Mouse (Mus musculus): ENCODE data around the gene Ndufs2.

The Ndufs2 gene

DNA sequence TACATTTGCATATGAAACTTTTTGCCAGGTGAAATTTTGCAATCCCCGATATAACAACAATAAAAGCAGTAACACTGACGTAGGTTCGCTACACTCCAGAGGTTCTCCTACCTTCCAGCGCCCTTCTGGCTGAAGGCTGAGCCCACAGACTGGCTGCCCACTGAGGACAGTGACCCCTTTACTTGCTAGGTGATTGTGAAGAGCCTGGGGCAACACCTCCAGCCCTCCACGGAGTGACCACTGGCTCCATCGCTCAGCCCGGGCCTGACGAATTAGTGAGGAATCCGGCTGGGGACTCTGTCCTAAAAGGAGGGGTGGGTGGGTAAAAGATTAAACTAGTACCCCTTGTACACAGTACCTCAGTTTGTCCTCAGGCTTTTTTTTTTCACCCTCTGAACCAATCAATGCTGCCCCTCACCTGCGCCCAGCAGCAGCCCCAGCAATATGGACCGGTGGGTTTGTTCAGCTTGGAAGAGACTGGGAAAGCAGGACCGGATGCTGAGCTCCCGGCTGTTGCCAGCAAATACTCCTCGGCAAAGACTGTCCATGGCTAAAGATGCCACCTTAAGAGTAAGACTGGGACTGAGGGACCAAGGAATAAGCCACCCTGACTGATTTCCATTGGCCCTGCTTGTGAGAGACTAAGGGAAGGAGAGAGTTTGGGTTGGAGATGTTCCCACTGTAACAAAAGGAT, 28.0 kb upstream of the Ndufs2 start:
- DNase-seq (ENCODE audit: low spot score): no peak

DNA sequence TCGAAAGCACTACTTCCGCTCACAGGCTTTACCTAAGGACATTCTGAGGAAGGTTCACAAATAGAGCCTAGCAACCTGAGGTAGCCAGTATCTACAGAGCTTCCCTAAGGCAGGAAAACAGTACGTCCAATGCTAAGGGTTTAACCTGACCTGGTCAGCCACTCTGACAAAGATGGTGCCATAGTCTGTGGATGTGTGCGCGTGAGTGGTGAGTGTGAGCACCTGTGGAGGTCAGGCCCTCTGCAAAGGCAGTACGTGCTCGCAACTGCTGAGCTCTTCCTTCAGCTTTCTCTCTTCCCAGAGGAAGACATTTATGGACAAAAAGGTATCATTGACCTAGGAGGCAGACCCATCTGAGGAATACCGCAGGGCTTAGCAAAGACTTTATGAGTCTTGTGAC, 27.2 kb upstream of the Ndufs2 start:
- no peak for DNase-seq (ENCODE audit: low spot score)

DNA sequence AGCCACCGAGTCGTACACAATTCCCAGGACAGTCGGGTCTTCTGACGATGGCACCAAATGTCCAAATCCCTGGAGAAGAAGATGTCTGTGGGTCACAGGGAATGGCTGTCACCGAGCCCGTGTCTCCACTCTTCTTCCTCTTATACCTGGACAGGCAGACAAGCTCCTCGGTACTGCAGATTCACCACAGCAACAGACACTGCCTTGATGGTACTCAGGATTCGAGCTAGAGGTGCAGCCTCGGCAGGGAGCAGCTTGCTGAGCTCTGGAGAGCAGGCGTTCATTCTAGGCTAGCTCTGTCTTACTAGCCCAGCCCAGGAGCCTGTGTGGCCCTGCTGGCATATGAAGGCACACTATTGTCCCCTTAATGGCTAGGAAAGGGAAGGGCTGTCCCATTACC, 26.5 kb upstream of the Ndufs2 start:
- DNase-seq (ENCODE audit: low spot score): no peak

DNA sequence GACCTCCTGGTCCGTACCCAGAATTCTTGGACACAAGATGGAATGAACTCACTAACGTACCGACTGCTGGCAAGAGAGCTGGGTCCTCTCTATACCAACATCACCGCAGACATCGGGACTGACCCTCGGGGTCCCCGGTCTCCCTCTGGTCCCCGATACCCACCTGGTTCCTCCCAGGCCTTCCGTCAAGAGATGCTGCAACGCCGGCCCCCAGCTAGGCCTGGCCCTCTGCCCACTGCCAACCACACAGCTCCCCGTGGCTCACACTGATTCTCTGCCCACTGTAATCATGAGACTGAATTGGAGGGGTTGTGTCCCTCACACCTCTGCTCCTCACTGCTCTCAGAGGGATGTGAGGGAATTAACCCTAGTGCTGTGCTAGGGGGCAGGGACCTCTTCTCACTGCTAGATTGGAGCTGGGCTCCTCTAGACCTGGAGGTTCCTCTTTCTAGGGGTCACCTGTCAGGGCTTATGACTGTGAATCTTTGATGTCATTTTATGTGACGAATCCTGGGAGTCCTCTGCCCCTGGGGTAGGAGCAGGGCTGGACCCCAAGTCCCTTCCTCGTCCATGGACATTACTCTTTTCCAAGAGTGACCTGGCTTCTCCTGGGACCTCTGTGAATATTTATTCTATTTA, 25.0 kb upstream of the Ndufs2 start:
- DNase-seq (ENCODE audit: low spot score): no peak

DNA sequence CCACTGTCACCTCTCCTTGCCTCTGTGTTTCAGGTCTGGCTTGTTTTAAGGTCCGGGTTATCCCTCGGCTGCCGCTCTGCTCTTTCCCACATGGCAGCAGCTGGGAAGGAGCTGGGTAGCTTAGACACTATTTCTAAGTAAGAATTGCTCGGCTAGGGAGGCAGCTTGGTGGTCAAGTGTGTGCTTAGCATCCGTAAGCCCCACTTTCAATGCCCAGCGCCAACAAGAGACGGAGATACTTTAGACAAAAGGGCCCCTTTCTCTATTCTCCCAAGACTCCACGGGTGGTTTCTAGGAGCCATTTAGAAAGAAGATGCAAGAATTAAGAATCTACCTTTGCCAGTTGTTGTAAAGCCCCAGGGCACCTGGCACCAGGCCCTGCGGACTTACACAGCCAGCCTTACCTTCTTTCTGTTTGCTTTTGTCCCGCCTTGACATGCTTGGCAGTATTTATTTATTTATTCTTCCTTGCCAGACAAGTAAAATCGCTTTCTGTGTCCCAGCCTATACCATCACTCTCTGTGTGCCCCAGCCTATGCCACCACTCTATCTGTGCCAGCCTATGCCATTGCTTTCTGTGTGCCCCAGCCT, 24.1 kb upstream of the Ndufs2 start:
- DNase-seq (ENCODE audit: low spot score): no peak

DNA sequence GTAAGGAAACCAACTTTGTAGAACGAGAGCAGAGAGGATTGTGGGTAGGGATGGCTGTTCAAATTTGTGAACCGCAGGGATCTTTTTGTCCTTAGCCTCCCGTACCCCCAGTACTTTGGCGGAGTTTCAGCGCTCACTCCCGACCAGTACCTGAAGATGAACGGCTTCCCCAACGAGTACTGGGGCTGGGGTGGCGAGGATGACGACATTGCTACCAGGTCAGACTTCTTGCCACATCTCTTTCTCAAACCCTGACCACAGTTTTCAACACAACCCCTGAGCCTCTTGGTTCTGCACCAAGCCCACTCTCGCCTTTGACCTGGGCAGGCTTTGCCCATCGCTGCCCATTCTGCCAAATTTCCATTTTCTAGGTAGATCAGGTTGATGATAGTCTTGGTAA, 23.0 kb upstream of the Ndufs2 start:
- DNase-seq (ENCODE audit: low spot score): no peak

DNA sequence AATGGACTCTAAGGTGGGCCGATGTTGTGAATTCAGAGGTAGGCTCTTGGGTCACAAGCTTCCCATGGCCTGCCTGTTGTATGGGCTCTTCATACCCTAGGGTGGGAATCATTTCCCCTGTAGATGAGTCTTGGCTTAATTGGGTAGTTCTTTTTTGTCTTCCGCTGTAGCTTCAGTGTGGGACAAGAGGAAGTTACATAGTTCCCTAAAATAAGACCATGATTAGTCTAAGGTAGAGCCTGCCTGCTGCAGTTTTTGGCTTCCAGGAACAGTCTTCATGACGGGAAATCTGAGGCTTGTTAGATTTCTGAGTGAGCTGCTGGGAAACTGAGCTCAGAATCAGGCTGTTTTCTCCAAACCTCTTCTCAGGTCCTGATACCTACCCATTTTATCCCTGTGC, 20.9 kb upstream of the Ndufs2 start:
- DNase-seq (ENCODE audit: low spot score): no peak

DNA sequence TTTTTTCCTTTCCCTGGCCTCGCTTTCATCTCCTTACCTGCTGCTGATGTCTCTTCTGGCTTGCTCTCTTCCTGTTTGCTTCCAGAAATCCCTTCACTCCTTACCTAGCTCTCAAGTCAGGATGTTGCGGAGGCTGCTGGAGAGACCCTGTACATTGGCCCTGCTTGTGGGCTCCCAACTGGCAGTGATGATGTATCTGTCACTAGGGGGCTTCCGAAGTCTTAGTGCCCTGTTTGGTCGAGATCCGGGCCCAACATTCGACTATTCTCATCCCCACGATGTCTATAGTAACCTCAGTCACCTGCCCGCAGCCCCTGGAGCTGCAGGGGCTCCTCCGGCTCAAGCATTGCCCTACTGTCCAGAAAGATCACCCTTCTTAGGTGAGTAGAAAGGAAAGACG, 20.4 kb upstream of the Ndufs2 start:
- no peak for DNase-seq (ENCODE audit: low spot score)

DNA sequence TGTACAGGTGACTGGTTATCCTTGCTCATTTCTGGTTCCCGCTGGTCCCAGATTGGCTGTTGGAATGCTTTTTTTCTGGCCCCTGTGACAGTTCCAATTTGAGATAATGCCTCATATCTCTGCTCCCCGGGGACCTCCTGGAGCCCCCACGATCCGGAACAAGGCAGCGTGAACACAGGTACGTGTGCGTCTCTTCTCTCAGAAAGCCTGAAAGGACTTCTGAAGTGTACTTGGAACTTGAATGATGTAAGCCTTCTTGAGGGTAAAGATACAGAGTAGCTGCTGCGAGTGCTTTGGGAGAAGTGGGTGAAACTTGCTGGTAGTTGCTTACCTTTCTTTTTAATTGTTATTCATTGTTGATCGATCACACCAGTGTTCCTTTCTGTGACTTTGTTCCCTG, 20.0 kb upstream of the Ndufs2 start:
- no peak for DNase-seq (ENCODE audit: low spot score)

DNA sequence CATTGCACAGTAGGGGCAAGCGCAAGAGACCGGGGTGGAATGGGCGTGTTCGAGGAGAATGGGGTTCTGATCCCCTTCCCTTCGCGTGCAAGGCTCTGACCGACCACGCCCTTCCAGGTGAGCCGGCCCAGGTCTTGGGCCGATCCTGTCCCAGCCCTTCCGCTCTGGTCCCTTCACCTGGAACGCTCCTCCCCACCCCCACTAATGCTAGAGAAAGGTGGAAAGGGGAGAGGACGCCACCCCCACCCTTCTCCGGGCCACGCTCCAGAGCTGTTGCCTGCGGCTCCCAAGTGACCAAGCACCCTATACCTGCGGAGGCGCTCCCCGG, 19.3 kb upstream of the Ndufs2 start:
- no peak for DNase-seq (ENCODE audit: low spot score)

DNA sequence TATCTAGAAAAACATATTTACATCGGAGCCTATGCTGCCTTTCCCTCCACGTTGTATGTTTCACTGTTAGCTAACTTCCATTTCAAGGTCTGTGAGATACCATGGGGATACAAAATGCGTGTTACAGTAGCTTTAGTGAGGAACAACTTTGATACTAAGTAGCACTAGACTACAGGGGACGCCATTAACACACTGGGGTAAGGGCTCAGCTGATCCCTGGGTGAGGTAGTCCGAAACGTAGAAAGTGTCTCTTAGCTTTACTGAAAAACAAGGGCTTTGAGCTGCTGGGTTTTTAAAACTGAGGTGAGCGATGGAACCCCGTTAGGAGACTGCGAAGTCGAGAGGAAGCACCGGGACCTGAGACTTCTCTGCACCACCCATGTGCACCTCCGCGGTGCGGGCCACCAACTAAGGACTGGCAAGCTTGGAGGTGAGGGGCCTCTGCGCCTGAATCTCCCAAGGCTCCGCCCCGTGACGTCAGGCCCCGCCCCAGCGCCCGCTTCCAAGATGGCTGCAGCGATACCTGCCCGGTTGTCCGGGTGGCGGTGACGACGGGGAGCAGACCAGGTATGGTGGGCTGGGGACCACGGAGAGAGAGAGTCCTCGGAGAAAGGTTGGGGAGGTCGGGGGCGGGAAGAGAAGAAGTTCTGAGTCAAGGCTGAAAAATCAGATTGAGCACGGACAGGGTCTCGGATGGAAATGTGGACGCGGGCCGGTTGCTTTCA, 18.8 kb upstream of the Ndufs2 start, which contains the start of gene B4galt3:
Gene B4galt3, plus strand, starts transcription at position 481 of the 725 bp plus-strand sequence.
- DNase-seq (ENCODE audit: low spot score): peak; percentile 95

DNA sequence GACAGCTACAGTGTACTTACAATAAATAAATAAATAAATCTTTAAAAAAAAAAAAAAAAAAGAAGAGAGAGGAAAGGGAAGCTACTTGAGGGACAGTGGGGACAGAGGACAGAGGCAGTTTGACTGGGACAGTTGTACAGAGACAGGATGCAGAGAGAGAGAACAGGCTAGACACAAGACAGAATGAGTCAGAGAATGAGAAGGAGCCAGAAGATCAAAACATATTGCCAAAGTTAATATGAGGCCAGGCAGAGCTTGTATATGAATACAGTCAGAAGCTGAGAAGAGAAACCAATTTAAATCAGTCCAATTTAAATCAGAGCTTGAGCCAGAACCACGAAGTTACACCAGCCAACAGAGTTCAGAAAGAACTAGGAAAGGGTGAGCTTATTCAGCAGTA, 17.2 kb upstream of the Ndufs2 start:
- no peak for DNase-seq (ENCODE audit: low spot score)

DNA sequence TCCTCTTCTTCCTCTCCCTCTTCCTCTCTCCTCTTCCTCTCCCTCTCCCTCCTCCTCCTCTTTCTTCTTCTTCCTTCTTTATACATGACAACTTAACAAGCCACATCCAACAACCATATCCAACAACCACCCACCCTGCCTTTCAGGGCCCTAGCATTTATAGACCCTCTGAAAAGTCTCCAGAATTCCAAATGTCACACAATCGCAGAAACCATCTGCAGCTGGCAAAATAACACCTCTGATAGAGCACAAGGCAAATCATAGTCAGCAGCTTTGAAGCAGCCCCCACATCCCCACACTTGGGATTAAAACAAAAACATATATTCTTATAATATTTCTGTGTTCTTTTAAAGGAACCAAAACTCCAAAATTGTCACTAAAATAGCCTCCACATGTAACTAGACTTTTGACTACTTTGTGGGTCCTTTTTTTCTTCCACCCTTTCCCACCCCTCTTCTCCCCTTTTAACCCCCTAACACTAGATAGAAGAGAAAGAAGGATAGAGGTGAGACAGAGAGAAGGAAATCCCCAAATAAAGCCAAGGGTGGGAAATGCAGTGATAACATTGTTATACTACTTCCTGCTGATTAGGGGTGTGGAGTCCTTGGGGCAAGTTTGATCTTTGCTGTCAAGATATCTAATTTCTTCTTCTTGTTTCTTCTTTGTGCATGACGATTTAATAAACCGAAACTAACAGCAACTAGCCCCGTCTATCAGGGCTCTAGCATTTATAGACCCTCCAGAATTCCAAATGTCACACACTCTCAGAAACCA, 15.0 kb upstream of the Ndufs2 start:
- no peak for DNase-seq (ENCODE audit: low spot score)

DNA sequence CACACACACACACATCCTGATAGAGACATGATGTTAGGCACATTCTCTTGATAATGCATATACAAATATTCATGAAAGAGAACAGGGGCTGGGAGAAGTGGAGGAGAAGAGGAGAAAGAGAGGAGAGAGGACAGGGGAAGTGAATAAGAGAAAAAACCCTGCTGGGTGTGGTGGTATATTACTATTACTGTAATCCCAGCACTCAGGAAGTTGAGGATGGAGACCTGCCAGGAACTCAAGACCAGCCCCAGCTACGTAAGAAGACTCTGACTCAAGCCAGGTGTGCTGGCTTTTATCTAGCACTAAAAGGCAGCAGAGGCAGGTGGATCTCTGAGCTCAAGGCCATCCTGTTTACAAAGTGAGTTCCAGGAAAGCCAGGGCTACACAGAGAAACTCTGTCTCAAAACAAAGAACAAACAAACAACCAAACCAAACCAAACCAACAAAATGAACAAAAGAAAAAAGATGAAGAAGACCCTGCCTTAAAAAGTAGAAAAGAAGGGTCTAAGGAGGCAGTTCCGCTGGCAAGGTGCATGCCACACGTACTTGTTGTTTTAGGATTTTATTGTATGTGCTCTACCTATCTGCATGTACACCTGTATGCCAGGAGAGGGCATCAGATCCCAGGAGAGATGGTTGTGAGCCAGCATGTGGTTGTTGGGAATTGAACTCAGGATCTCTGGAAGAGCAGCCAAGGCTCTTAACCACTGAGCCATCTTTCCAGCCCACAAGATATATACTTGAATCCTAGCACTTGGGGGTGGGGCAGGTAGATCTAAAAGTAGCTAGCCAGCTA, 12.7 kb upstream of the Ndufs2 start:
- no peak for DNase-seq (ENCODE audit: low spot score)

DNA sequence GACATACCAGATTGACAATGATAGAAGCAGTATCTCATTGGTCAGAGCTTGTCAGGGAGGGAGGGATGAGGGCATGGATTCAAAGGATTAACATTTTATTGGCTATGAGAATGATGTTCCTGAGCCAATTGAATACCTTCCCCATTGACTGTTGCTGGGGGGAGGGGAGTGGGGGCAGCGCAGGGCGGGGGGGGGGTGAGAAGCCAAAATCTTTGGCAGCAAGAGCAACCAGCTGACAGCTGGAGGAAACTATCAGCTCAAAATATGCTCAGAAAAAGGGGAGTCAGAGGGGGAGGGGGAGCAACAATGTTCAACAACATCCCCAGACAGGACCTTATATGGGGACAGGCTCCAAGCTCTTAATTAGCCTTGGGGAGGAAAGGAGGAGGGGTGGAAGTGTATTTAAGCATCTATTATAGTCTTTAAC, 12.0 kb upstream of the Ndufs2 start:
- no peak for DNase-seq (ENCODE audit: low spot score)

DNA sequence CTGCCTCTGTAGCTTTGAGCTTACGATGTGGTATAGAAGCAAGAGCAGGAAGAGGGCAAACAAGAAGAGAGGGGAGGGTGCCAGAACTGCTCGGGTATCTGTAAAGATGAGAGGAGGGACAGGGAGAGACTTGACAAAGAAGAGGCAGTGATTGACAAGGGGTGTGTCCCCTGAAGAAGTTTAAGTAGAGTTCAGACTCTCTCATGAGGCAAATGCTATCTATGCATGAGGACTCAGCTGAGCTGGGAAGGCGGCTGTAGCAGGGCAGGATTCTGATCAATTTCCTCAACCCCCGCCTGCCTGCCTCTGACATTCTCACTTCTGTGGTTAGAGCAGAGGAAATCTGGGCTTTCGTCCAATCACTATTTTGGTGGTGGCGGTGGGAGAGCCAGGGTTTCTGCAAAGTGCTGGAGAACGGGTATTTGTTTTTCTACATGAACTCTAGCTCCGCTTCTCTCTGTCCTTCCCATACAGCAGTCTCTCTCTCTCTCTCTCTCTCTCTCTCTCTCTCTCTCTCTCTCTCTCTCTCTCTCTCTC, 11.5 kb upstream of the Ndufs2 start:
- peak; percentile 64 for DNase-seq (ENCODE audit: low spot score)

DNA sequence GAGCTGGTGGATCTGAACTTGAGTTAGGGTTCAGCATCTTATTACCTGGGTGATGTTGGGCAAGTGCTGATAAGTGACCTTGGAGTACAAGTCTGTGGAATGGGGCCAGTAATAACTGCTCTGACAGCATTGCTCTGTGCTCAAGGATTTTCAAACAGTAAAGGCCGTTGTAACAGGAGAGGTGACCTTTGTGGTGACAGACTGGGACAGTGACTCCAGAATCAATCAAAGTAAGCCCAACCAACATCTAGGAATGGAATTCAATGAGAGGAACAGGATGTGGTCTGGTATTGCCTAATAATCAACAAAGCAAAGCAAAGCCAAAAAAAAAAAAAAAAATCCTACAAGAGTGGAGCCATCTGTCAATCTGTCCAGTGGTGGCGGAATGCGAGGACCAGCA, 9.1 kb upstream of the Ndufs2 start:
- DNase-seq (ENCODE audit: low spot score): no peak

DNA sequence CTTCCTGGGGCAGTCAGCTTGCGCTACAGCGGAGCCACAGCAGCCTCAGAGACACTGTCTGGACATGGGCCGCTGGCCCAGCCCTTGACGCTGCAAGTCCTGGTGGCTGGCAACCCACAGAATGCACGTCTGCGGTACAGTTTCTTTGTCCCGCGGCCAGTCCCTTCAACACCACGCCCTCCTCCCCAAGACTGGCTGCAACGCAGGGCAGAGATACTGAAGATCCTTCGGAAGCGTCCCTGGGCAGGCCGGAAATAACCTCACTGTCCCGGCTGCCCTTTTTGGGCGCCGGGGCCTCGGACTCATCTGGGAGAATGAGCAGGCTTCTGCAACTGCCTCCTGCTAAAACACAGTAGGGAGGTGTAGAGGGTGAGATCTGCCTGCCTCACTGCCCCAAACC, 7.7 kb upstream of the Ndufs2 start:
- DNase-seq (ENCODE audit: low spot score): no peak

DNA sequence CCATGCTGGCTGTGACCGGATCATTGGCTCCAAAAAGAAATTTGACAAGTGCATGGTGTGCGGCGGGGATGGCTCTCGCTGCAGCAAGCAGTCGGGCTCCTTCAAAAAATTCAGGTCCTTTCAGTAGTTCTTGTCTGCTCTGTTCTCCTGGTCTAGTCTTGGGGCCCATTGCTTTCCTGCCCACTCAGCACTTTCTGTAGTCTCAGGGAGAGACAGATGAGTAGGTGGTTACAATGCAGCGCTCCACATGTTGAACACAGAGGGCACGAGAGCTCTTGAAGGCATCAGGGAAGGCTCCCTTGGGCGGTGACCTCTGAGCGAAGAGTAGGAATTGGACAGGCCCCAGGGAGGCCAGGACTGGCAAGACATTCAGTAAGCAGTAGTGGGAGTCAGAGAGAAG, 6.6 kb upstream of the Ndufs2 start:
- DNase-seq (ENCODE audit: low spot score): no peak

DNA sequence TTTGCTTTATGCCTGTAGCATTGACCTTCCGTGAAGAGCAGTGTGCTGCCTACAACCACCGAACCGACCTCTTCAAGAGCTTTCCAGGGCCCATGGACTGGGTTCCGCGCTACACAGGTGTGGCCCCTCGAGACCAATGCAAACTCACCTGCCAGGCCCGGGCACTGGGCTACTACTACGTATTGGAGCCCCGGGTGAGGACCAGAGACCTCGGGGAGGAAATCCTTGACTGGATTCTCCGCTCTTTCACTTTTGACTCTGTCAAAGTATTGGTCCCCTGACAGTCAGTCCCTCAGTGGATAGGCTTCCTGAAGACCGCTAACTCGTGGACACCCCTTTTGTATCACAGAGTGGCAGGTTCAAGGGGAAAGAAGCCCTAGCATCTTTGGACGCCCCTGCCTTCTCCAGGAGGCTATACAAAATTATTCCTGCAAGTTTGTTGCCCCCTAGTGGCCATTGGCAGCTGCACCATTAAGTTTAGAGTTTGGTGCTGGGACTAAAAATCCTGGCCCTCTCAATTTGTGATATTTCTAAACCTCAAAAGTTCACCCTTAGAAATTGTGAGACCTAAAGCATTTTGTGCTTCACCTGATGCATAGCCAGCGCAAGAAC, 5.9 kb upstream of the Ndufs2 start:
- peak; percentile 58 for DNase-seq (ENCODE audit: low spot score)

Measured in T-cell, adult 2 months (primary cell).